Mouse (Mus musculus) E14TG2a.4 (cell line): ENCODE results near the gene Smim4.

Source experiments
- H3K27me3 ChIP-seq: 2 replicates; pipeline ENCODE4 v1.6.1; 2014; ENCODE audit warnings: low read length, control low read depth; ENCODE audit not compliant: insufficient read depth
- H3K36me3 ChIP-seq: 2 replicates; pipeline ENCODE4 v1.6.1; 2014; ENCODE audit warnings: low read length, control low read depth; ENCODE audit not compliant: insufficient read depth
- H3K4me1 ChIP-seq: replicated peaks from 2 replicates; pipeline ENCODE4 v1.6.1; 2014; ENCODE audit warnings: low read depth, low read length, control low read depth
- H3K4me3 ChIP-seq: replicated peaks from 2 replicates; pipeline ENCODE4 v1.5.1; 2014; ENCODE audit warnings: mild to moderate bottlenecking, low read length
- H3K9me3 ChIP-seq: 2 replicates; pipeline ENCODE4 v1.6.1; 2014; ENCODE audit warnings: low read length, control low read depth
- CTCF ChIP-seq: conservative IDR thresholded peaks from 2 replicates; pipeline ENCODE4 v1.5.1; 2014; ENCODE audit warnings: low read length
- NANOG ChIP-seq: IDR thresholded peaks from 2 replicates; pipeline ENCODE4 v1.6.1; 2014; ENCODE audit warnings: borderline replicate concordance, low read length, mixed read lengths
- POU5F1 ChIP-seq: IDR thresholded peaks from 2 replicates; pipeline ENCODE4 v1.6.1; 2014; ENCODE audit warnings: low read length, borderline replicate concordance

Smim4 gene

DNA sequence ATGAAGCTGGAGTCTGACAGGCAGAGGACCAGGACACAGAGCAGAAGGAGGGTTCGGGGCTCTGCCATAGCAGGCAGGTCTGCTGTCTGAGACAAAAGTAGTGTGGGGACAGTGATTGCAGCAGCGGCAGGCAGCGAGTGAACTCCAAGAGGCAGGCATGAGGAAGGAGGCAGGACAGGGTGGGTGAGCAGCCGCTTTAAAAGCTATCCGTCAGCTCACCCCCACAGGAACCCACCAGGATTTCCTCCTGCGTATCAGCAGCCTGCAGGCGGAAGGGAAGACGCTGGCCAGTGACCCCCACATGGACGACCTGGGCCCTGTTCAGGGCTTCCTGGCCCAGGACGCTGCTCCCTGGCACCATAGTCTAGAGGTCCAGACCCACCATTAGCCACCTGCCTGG is 39.7 kb upstream of the Smim4 start, which contains the start of gene Stab1:
TSS of gene Stab1 (minus strand) at position 217 of the 400 bp plus-strand sequence.
- Histone ChIP-seq H3K36me3 (peaks cover 35% of the 10 kb centered on the region), H3K4me1 (peaks cover 50% of the 10 kb centered on the region), H3K9me3 (no peaks in the 10 kb centered on the region), H3K27me3 (peaks cover 6% of the 10 kb centered on the region; the same call in 1 of the 2 replicates), H3K4me3 (0 out of 2 replicates have a peak within 1 kb of the TSS, but pooled peaks have one; percentile 23)
- TF ChIP-seq POU5F1 (no peak), NANOG (no peak), CTCF (no peak)

DNA sequence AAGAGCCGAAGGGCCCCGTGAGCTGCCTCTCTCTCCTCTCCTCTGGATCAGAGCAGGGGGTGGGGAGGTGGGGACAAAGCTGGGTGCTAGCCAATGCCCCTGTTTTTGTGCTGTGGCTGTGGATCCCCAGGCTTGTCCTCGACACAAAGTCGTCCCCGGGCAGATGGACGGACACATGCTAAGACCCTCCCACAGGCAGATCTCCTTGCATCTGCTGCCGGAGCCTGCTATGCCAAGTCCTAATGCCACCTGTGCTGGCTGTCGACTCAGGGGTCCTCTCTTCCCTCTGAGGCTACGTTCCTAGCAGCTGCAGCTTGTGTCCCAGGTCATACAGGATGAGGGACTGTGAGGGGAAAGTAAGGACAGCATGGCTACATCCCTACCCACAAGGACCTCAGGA is 38.1 kb upstream of the Smim4 start:
- H3K4me3 ChIP-seq = no peak overlapping the region
- H3K4me1 ChIP-seq = peaks cover 50% of the 10 kb centered on the region
- H3K36me3 ChIP-seq = peaks cover 19% of the 10 kb centered on the region
- H3K9me3 ChIP-seq = no peaks in the 10 kb centered on the region
- TF ChIP-seq POU5F1 (no peak), CTCF (no peak), NANOG (no peak)
- peaks cover 12% of the 10 kb centered on the region for H3K27me3 ChIP-seq

DNA sequence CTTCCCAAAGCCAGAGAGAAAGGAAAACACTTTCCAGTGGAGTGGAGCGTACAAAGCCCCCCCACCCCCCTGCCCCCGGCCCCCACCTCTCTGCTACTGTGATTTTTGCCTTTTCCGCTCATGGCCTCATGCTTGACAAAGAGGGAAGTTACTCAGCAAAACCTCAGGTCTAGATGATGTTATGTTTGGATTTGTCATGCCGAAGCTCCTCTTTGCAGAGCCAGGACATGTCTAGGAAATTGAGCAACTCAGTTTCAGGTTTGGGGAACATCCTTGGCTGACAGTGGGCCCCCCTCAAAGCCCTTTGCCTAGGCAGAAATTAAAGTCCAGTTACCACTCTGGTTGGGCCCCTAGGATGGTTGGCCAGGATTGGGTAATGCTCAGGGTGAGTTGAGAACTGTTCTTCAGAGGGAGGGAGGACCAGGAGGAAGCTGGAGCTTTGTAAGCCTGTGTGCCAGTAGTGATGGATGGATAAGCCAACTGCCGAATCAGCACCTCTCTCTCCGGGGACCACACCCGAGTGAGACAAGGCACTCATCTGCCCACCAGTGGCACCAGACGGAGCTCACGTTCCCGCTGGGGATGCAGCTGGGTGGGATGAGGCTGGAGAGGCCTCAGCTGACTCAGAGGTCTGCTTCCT is 37.4 kb upstream of the Smim4 start:
- peaks cover 17% of the 10 kb centered on the region for H3K27me3 ChIP-seq
- TF ChIP-seq CTCF (no peak), NANOG (no peak), POU5F1 (no peak)
- peaks cover 44% of the 10 kb centered on the region for H3K4me1 ChIP-seq
- no peak overlapping the region for H3K4me3 ChIP-seq
- peaks cover 12% of the 10 kb centered on the region for H3K36me3 ChIP-seq
- no peaks in the 10 kb centered on the region for H3K9me3 ChIP-seq

DNA sequence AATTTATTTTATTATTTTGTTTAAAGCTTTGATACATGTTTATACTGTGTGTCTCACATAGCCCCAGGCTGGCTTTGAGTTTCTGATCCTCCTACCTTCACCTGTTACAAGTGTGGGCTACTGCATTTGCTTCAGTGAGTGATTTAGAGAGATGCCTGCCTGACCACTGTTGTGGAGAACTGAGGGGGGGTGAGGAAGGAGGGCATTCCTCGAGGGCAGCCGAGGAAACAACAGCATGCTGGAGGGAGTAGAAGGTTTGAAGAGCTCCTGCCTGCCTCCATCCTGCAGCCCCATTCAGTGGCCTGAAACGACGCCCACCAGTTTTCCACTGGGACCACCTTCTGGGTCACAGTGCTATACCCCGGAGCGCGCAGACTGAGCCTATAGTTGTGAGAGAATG is 36.7 kb upstream of the Smim4 start:
- TF ChIP-seq POU5F1 = no peak
- TF ChIP-seq NANOG = no peak
- no peak for TF ChIP-seq CTCF

DNA sequence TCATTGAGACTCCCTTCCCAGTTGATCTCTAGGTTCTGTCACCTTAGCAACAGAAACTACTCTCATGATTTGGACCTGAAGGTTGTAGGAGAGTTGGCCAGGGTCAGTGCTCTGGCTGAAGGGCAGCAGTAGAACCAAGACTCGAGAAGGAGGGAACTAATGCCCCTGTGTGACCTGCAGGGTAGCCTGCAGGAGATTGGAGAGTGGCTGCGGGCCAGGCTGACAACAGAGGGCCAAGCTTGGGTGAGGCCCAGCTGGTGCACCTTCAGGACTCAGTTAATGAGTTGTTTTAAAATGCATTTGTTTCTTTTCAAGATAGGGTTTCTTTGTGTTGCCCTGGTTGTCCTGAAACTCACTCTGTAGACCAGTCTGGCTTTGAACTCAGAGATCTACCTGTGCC is 36.3 kb upstream of the Smim4 start:
- H3K4me1 ChIP-seq = peaks cover 38% of the 10 kb centered on the region
- no peak for TF ChIP-seq CTCF
- no peak for TF ChIP-seq POU5F1
- no peak for TF ChIP-seq NANOG
- H3K27me3 ChIP-seq = peaks cover 22% of the 10 kb centered on the region
- peaks cover 1% of the 10 kb centered on the region; the same call in 1 of the 2 replicates for H3K36me3 ChIP-seq
- H3K9me3 ChIP-seq = no peaks in the 10 kb centered on the region
- H3K4me3 ChIP-seq = no peak overlapping the region

More for the DNA sequence above, 36.7 kb upstream of the Smim4 start:
- H3K9me3 ChIP-seq = no peaks in the 10 kb centered on the region
- no peak overlapping the region for H3K4me3 ChIP-seq
- H3K36me3 ChIP-seq = peaks cover 6% of the 10 kb centered on the region
- peaks cover 38% of the 10 kb centered on the region for H3K4me1 ChIP-seq
- peaks cover 18% of the 10 kb centered on the region for H3K27me3 ChIP-seq

DNA sequence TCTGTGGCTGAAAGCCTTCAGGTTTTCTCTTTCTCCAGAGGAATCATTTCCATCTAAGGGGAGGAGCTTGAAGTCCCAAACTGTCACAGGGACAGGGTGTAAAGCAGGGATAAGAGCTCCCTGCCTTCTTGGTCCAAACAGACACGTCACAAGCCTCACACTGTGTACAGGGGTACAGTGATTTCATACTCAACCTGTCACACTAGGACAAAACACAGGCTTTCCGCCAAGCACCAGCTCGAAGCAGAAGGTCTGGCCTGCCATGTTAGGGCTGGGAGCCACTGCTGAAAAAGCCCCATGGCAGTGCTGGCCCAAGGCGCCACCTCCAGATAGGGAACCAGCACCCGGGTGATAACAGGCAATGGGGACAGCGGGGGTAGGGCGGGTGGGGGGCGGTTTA is 35.3 kb upstream of the Smim4 start:
- H3K27me3 ChIP-seq = peaks cover 22% of the 10 kb centered on the region
- TF ChIP-seq CTCF = no peak
- TF ChIP-seq POU5F1 = no peak
- TF ChIP-seq NANOG = no peak
- no peaks in the 10 kb centered on the region for H3K9me3 ChIP-seq
- H3K4me3 ChIP-seq = peak overlapping the region; percentile 14; the same call in 1 of the 2 replicates
- no peaks in the 10 kb centered on the region for H3K36me3 ChIP-seq
- H3K4me1 ChIP-seq = peaks cover 34% of the 10 kb centered on the region

DNA sequence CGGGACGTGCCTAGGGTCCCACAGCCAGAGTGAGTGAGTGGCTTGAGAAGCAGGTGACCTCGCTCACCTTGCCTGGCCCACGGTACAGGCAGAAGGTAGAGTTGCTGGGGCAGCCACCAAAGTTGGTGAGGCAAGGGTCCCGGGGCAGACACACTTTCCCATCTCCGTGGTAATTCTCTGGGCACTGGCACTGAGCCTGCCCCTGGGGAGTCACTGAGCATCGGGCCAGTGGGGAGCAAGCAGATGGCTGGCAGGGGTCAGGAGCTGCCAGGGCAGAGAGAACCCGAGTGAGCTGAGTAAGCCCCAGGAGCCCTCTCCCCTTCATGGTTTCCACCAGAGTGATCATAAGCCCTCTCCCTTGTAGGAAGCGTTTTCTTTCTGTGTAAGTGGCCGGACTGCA is 32.9 kb upstream of the Smim4 start:
- no peaks in the 10 kb centered on the region for H3K36me3 ChIP-seq
- H3K4me1 ChIP-seq = peaks cover 25% of the 10 kb centered on the region
- H3K4me3 ChIP-seq = no peak overlapping the region
- no peaks in the 10 kb centered on the region for H3K9me3 ChIP-seq
- TF ChIP-seq NANOG = no peak
- no peak for TF ChIP-seq CTCF
- no peak for TF ChIP-seq POU5F1
- H3K27me3 ChIP-seq = peaks cover 20% of the 10 kb centered on the region

DNA sequence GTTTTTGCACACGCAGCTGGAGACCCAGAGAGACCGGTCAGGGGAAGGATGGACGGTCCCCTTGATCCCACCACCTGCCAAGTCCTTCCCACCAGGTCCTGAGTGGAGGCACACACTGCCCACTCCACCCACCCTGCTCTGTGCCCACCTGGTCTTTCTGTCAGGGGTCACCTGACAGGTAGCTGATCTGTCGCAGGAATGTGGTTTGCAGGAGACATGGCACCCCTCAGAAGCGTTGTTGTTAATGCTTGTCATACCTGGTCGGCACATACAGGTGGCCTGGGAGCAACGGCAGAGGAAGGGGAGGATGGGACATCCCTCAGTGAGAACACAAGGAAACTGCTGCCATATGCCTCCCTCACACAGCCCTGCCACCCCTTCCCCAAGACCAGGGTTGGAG is 32.4 kb upstream of the Smim4 start:
- TF ChIP-seq CTCF (no peak), NANOG (no peak), POU5F1 (no peak)
- Histone ChIP-seq H3K9me3 (no peaks in the 10 kb centered on the region), H3K4me1 (peaks cover 25% of the 10 kb centered on the region), H3K27me3 (peaks cover 20% of the 10 kb centered on the region), H3K36me3 (no peaks in the 10 kb centered on the region), H3K4me3 (no peak overlapping the region)

DNA sequence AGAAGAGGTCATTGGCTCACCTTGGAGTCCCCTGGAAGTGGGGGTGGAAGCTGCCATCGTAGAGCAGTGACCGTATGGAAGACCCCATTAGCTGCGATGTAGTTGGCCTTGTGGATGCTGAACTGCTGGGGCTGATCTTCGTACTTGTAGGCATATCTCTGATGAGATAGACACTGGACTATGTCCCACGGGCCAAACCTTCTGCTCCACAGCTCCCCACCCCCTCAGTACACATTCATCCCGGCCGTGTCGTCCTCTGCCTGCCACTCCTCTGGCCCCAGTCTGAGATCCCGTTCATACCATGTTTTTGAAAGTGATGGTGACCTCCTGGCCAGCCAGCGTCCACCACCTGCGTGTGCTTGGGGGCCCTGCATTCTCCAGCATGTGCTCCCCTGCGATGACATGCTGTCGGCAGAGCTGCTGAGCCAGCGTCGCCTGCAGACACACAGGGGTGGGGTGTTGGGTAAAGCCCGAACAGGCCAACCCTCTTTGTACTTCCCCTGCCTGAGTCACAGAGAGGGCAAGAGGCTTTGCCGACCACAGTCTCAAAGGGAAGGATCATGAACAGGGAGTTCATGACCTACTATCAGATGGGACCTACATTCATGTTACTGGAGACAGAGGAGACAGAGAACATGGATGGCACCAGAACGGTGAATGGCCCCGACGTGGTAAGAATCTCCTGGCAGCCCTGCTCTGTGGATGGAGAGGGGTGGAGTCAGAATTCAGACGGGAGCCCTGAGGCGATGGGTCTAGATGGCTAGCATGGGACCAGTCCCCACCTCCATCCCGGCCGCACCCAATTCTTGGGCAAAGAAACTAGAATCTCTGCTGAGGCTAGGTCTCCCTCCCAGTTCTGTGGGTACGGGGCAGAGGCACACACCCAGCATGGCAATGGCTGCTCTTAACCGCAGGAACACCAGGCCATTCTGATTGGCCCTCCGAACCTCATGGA is 31.7 kb upstream of the Smim4 start:
- peaks cover 29% of the 10 kb centered on the region for H3K4me1 ChIP-seq
- H3K4me3 ChIP-seq = no peak overlapping the region
- no peaks in the 10 kb centered on the region for H3K9me3 ChIP-seq
- H3K36me3 ChIP-seq = no peaks in the 10 kb centered on the region
- H3K27me3 ChIP-seq = peaks cover 20% of the 10 kb centered on the region
- TF ChIP-seq NANOG = no peak
- no peak for TF ChIP-seq POU5F1
- TF ChIP-seq CTCF = no peak
